Mouse (Mus musculus): ENCODE results near the gene Coq8a. TPM values are rescaled to one million over a fixed set of nuclear protein-coding genes. Genes with fewer than 3 reads are reported as not detected.

The Coq8a gene
- 1,000 to 10,000 TPM in 1 of 4 experiments, 100 to 1,000 TPM in 3; 923 to 1,131 (median 957) TPM for total RNA-seq (2022)

GRCm38 (mm10) chr1:180198959-180199714 lies at the start of gene Coq8a:
Gene Coq8a, minus strand, starts transcription at chr1:180199602.
- no peak for DNase-seq (ENCODE audit: low spot score)

DNA sequence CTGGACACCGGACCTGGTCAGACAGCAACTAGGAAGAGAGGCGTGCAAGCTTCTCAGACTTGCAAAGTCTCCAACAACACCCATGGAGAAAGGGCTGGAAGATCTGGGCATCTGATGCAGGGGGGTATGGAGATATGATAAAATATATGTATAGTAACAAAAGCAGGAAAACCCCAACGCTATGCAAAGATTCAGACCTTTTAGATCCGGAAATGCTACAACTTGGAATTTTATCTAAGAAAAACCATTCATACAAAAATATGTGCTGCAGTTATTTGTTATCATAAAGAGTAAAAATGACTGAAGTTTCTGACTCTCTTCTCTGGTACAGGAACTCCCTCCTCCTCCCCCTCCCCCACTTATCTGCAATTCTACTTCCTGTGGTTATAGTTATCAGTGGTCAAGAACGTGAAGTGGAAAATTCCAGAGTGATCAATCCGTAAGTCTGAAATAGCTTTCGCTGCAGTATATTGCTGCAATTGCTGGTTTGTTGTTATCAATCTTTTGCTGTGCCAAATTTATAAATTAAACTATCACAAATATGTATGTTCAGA lies 49.3 kb upstream of the Coq8a start:
- DNase-seq (ENCODE audit: low spot score): no peak

DNA sequence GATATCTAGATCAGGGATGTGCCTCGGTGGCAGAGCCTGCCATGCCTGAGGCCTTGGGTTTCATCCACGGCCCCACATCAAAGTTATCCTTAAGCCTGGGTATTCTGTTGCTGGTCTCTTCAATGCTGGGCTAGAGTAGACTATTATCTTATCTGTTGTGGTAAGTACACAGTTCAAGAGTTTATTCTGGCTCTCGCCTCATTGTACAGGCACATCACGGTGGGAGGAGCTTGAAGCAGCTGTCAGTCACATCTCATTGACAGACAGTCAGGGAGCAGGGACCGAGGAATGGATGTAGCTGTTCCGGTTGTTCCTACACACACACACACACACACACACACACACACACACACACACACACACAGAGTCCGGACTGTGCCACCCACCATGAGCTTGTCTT lies 48.5 kb upstream of the Coq8a start:
- DNase-seq (ENCODE audit: low spot score): no peak

DNA sequence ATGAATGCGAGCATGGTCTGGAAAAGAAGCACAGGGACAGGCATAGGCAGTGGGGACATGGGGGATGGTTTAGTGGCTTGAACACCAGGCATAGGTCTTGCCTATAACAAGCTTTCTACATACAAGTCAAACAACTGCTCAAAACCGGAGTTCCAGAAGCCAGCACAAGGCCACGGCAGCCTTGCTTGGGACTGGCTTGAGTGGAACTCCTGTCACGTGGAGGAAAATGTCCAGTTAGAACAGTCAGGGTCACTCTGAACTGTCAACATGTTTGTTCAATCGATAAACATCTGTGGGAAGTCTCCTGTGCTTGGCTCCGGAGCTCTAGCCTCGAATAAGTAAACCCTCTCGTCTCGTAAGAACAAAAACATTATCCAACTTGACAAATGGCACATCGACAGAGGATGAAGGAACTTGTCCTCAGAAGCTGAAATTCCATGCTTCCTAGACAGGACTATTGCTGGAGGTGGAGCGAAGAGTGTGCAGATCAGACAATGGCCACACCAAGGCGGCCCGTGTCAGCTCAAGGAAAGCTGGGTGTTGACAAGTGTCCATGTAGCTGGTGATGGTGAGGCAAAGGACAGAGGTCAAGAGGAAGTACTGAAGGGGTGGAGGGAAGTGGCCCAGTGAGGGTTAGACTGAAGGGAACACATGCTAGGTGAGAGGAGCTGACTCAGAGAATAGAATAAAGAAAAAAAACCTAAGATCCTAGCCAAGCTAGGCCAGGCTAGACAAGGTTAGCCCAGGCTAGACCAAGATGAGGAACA lies 46.5 kb upstream of the Coq8a start:
- DNase-seq (ENCODE audit: low spot score): no peak

DNA sequence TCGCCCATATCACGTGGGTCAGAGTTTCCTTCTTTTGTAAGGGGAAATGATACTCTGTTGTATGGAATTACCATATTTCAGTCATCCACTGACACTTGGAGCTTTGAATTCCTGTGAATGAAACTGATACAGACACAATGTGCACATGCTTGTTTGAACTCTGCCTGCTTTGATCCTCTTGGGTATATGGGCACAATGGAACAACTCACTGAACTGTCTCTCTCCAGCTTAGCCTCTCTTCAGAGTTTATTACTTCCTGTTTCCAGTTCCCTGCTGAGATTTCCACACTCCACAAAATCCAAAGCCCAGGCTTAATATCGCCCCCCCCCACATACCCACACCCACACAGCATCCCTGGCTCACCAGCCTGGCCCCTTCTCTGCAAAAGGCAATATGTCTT lies 32.3 kb upstream of the Coq8a start:
- DNase-seq (ENCODE audit: low spot score): no peak

GRCm38 (mm10) chr1:180230580-180230979 lies 31.2 kb upstream of the Coq8a start:
- DNase-seq (ENCODE audit: low spot score): no peak

- no peak for DNase-seq (ENCODE audit: low spot score)
Measured at GRCm38 (mm10) chr1:180229906-180230305, 30.5 kb upstream of the Coq8a start.

DNA sequence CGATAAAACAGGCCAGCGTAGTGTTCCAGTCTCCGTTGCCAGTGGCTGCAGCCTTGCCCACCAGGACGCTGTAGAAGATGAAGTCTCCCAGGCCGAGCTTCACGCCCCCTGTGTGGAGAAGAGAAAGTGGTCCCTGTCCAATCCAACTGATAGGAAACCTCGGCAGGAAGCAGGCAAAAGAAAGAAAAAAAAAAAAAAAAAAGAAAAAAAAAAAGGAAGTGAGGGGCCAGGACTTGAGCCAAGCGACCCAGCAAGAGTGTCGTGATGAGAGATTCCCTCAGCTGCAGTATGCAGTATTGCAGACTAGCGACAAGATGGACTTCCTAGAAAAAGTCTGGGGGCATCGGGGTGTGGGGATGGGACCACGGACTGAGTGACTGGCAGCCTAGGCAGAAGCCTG lies 29.5 kb upstream of the Coq8a start:
- DNase-seq (ENCODE audit: low spot score): no peak

GRCm38 (mm10) chr1:180226766-180227165 lies 27.4 kb upstream of the Coq8a start:
- no peak for DNase-seq (ENCODE audit: low spot score)

- no peak for DNase-seq (ENCODE audit: low spot score)
Measured at GRCm38 (mm10) chr1:180226221-180226713, 26.9 kb upstream of the Coq8a start.

DNA sequence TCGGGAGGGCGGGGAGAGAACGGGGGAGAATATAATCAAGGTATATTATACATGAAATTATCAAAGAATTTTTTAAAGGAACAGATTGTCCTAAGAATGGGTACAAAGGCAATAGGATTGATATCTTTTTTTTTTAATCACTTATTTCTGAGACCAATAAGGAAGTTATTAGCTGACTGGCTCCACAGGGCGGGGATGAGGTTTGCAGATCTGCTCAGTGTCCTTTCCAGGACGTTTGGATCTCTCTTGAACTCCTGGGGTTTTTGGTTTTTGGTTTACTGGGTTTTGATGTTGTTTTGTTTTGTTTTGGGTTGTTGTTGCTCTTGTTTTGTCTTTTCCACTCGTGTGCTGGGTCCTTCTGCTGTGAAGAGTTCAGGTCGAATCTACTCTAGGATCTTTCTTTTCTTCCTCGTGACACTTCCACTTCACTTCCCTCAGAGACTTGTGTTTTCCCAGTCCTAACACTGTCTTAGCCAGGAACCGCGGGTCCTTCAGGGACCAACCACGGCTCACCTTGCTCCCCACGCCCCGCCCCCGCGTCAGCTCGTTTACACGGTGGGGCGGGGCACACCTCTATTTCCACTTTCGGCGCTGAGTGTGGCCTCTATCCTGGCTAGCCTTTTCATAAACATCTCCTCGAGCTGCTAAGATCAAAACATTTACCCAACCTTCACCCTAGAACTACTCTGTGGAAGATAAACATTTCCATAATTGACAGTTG lies 26.3 kb upstream of the Coq8a start:
- DNase-seq (ENCODE audit: low spot score): no peak

GRCm38 (mm10) chr1:180222007-180222406 lies 22.6 kb upstream of the Coq8a start:
- no peak for DNase-seq (ENCODE audit: low spot score)

DNA sequence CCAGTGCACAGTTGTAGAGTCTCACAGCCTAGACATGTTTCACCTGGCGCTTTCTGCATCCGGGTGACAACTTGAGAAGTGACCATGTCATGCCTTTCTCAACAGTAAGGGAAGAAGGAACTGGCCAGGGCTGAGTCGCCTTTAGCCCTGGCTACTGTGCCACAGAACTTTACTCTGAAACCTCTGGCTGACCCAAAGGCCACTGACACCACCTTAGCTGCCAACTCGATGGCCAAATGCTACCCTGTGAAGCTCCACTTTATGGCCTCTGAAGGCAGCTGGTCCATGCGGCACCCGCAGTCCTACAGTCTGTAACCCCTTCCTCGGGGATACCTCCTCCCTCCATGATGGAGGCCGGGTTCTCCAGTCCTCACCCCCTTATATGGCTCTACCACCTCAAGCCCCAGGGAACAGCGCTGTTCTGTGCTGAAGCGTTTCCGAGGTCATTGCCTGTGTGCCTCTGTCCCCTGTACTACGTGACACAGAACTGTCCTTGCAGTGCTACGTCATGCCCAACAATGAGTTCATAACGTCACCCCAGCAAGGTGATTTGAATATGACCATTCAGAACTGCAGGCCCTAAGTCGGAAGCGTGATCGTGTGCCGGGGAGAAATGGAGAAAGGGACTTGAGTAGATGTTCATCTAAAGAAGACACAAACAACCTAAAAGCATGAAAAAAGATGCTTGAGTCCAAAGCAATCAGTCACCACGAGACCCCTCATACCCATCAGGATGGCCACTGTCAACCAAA lies 21.6 kb upstream of the Coq8a start:
- DNase-seq (ENCODE audit: low spot score): no peak

GRCm38 (mm10) chr1:180216541-180217276 lies 17.3 kb upstream of the Coq8a start:
- no peak for DNase-seq (ENCODE audit: low spot score)

DNA sequence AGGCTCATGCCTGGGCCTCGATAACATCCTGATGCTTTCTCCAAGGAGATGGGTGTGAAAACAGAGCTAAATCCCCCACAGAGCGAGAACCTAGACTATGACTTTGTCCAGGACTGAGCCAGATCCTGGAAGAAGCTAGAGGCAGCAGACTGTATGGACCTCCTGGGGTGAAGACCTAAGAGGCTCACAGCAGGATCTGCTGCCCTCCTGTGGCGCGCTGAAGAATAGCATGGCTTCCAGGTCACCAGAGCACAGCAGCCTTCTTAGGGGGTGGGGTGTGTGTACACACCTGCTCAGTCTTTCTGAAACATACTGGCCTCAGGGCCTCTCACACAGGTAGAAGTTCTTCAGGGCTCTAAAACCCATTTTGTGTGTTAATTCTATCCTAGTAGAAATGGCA lies 15.6 kb upstream of the Coq8a start:
- DNase-seq (ENCODE audit: low spot score): peak; percentile 64

- DNase-seq (ENCODE audit: low spot score): no peak
Measured at GRCm38 (mm10) chr1:180212911-180213310, 13.5 kb upstream of the Coq8a start.

DNA sequence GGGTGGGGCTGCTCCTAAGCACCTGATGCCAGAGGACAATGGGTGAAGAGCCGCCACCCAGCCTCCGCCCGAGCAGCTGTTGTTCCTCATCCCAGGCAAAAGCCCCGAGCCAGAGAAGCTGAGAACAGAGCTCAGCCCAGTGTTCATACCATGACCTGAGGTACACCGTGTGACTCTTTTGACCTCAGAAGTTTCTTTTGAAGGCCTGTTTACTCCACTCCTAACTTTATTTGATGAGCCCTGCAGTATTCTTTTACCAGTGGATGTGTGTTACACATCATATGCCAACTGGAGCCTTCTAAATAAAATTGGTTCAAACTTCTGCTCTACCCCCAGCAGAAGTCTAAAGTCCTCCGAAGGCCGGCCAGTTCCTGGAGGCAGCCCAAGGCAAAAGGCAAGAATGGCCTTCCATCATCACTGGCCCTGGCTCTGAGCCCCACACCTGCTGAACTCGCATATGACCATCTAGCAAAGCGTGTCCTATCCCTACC lies 11.4 kb upstream of the Coq8a start:
- DNase-seq (ENCODE audit: low spot score): no peak

- peak; percentile 71 for DNase-seq (ENCODE audit: low spot score)
Measured at GRCm38 (mm10) chr1:180210031-180210432, 10.6 kb upstream of the Coq8a start.

DNA sequence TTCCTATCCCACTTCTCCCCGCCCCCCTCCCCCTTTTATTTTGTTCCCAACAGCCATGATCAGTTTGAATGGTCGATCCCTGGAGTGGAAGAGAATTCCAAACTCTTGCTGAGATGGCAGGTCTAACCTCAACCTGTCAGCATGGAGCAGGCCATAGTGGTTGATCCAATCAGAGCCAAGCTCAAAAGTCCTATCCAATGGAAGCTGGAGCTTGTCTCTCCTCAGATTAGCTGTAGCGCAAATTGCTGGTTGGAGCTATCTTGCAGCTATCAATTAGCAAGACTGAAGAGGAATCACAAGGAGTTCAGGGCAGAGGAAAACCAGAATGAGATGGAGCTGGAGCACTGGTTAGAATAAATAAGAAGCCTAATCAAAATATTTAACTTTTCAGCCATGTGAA lies 9.0 kb upstream of the Coq8a start:
- DNase-seq (ENCODE audit: low spot score): no peak

- no peak for DNase-seq (ENCODE audit: low spot score)
Measured at GRCm38 (mm10) chr1:180200722-180201121, 1.3 kb upstream of the Coq8a start.
